Mouse (Mus musculus): ENCODE data around the gene Epha2. TPM values are rescaled to one million over a fixed set of nuclear protein-coding genes. Genes with fewer than 3 reads are reported as not detected.
A peak's percentile ranks its signal among the peaks of the same experiment; 100 is the strongest.

The Epha2 gene
- polyA plus RNA-seq, 1 experiment from 2014 or later: 1.0 TPM

DNA sequence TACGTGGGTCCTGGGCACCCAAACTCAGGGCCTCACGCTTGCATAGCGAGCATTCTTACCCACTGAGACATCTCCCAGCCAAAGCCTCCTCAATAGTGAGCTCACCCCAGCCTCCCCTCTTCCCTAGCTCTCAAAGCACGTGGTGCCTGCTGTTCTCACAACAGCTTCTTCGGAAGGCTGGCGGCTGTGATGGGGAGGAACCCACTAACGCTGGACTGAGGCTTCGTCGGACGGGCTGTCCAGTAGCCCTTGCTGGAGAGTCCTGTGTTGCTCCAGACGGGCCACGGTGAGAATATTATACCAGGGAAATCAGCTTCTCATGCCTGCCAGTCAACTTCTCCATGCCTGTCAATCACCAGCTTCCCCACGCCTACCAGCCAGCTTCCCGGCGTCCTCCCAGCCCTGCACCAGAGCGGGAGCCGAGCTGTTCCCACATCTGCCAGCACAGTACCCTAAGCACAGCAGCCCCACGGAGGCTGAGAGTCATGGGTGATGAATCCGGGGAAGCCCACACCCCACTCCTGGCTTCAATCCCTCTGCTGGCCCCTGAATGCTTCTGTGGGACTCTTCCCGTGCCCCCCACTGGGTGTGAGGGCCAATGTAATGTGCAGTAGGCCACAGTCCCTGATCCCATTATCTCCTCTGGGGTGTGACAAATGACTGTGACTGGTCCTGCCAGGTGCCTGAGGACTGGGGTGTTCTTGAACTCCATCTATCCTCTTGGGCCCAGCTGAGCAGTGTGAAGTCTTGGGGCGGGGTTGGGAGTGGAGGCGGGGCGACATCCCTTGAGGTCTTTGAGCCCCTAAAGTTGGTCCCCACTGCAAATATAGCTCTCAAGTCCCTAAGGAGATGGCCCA lies 26.3 kb upstream of the Epha2 start:
- Histone ChIP-seq H3K4me3 (ENCODE audit: low read depth, low read length) (no peak overlapping the region), H3K27ac (ENCODE audit: low read length) (no peak overlapping the region), H3K27me3 (ENCODE audit: control insufficient read depth, insufficient read depth, low read depth, low read length) (no peaks in the 10 kb centered on the region), H3K9ac (ENCODE audit: low read depth, low read length) (0 out of 2 replicates have a peak overlapping the region, but pooled peaks have one; percentile 24), H3K36me3 (ENCODE audit: control insufficient read depth, insufficient read depth, low read length) (no peaks in the 10 kb centered on the region), H3K9me3 (replicated peaks; ENCODE audit: control insufficient read depth, low read length, poor library complexity, severe bottlenecking) (no peaks in the 10 kb centered on the region), H3K4me1 (ENCODE audit: control insufficient read depth, insufficient read depth, low read length) (peaks cover 14% of the 10 kb centered on the region; the same call in 1 of the 2 replicates), H3K4me2 (ENCODE audit: low read length) (peak overlapping the region; percentile 32)
- WGBS: 20% methylated on average over 23 of the region's 23 CpGs
- peak; percentile 37; the same call in 1 of the 2 replicates for ATAC-seq

- Histone ChIP-seq H3K4me2 (ENCODE audit: low read length) (no peak overlapping the region), H3K9me3 (replicated peaks; ENCODE audit: control insufficient read depth, low read length, poor library complexity, severe bottlenecking) (no peaks in the 10 kb centered on the region), H3K9ac (ENCODE audit: low read depth, low read length) (no peak overlapping the region), H3K4me1 (ENCODE audit: control insufficient read depth, insufficient read depth, low read length) (peaks cover 14% of the 10 kb centered on the region; the same call in 1 of the 2 replicates), H3K27me3 (ENCODE audit: control insufficient read depth, insufficient read depth, low read depth, low read length) (no peaks in the 10 kb centered on the region), H3K36me3 (ENCODE audit: control insufficient read depth, insufficient read depth, low read length) (no peaks in the 10 kb centered on the region), H3K27ac (ENCODE audit: low read length) (no peak overlapping the region), H3K4me3 (ENCODE audit: low read depth, low read length) (no peak overlapping the region)
- WGBS: 91% methylated on average over 8 of the region's 8 CpGs
- no peak for ATAC-seq
Measured at GRCm38 (mm10) chr4:141277157-141277556, 23.9 kb upstream of the Epha2 start.

- peak overlapping the region; percentile 26; the same call in 1 of the 2 replicates for H3K27ac ChIP-seq (ENCODE audit: low read length)
- H3K9me3 ChIP-seq (replicated peaks; ENCODE audit: control insufficient read depth, low read length, poor library complexity, severe bottlenecking): no peaks in the 10 kb centered on the region
- whole genome bisulfite sequencing: 54% methylated on average over 7 of the region's 7 CpGs
- peaks cover 14% of the 10 kb centered on the region; the same call in 1 of the 2 replicates for H3K4me1 ChIP-seq (ENCODE audit: control insufficient read depth, insufficient read depth, low read length)
- no peak overlapping the region for H3K4me2 ChIP-seq (ENCODE audit: low read length)
- H3K27me3 ChIP-seq (ENCODE audit: control insufficient read depth, insufficient read depth, low read depth, low read length): no peaks in the 10 kb centered on the region
- ATAC-seq: no peak
- H3K36me3 ChIP-seq (ENCODE audit: control insufficient read depth, insufficient read depth, low read length): no peaks in the 10 kb centered on the region
- H3K4me3 ChIP-seq (ENCODE audit: low read depth, low read length): no peak overlapping the region
- H3K9ac ChIP-seq (ENCODE audit: low read depth, low read length): no peak overlapping the region
Measured at GRCm38 (mm10) chr4:141278154-141278553, 22.9 kb upstream of the Epha2 start.

DNA sequence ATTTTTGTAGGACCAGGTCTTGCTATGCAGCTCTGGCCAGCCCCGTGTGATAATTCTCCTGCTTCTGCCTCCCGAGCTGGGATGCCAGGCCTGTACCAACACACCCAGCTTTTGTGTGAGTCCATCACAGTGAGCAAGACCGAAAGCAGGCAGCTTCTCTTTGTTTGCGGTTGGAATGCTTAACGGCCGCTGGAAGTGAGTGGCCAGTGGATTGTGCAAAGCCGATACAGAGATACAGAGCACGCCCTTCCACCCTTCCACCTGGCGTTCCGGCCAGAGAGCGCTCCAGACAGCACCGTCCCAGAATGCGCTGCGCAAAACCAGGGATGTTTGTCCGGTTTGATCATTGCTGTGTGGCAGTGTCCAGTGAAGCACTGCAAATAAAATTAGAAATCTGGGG lies 21.7 kb upstream of the Epha2 start:
- Histone ChIP-seq H3K4me2 (ENCODE audit: low read length) (no peak overlapping the region), H3K9ac (ENCODE audit: low read depth, low read length) (no peak overlapping the region), H3K4me1 (ENCODE audit: control insufficient read depth, insufficient read depth, low read length) (peaks cover 9% of the 10 kb centered on the region), H3K27me3 (ENCODE audit: control insufficient read depth, insufficient read depth, low read depth, low read length) (no peaks in the 10 kb centered on the region), H3K4me3 (ENCODE audit: low read depth, low read length) (no peak overlapping the region), H3K27ac (ENCODE audit: low read length) (no peak overlapping the region), H3K9me3 (replicated peaks; ENCODE audit: control insufficient read depth, low read length, poor library complexity, severe bottlenecking) (no peaks in the 10 kb centered on the region), H3K36me3 (ENCODE audit: control insufficient read depth, insufficient read depth, low read length) (no peaks in the 10 kb centered on the region)
- WGBS: 40% methylated on average over 15 of the region's 15 CpGs
- ATAC-seq: no peak

GRCm38 (mm10) chr4:141279783-141280182 lies 21.3 kb upstream of the Epha2 start:
- WGBS: 94% methylated on average over 6 of the region's 6 CpGs
- H3K9me3 ChIP-seq (replicated peaks; ENCODE audit: control insufficient read depth, low read length, poor library complexity, severe bottlenecking): no peaks in the 10 kb centered on the region

DNA sequence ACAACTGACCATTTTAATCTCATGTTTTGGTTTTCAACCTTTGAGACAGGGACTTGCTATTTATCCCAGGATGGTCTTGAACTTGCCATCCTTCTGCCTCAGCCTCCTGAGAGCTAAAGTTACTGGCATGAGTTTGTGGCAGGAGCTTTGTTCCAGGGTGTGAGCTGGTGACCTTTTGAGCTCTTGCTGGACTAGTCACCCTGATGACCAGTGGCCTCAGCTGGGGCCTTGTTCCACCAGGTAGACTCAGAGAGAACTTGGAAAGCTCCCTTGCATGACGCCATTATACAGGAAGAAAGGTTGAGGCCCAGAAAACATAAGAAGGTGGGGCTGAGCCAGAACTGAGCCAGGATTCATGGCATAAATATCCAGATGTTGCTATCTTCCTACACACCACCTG lies 20.6 kb upstream of the Epha2 start:
- no peak overlapping the region for H3K4me2 ChIP-seq (ENCODE audit: low read length)
- no peak overlapping the region for H3K27ac ChIP-seq (ENCODE audit: low read length)
- H3K4me3 ChIP-seq (ENCODE audit: low read depth, low read length): no peak overlapping the region
- no peaks in the 10 kb centered on the region for H3K9me3 ChIP-seq (replicated peaks; ENCODE audit: control insufficient read depth, low read length, poor library complexity, severe bottlenecking)
- peaks cover 3% of the 10 kb centered on the region; the same call in 1 of the 2 replicates for H3K4me1 ChIP-seq (ENCODE audit: control insufficient read depth, insufficient read depth, low read length)
- no peaks in the 10 kb centered on the region for H3K36me3 ChIP-seq (ENCODE audit: control insufficient read depth, insufficient read depth, low read length)
- ATAC-seq: no peak
- H3K27me3 ChIP-seq (ENCODE audit: control insufficient read depth, insufficient read depth, low read depth, low read length): no peaks in the 10 kb centered on the region
- H3K9ac ChIP-seq (ENCODE audit: low read depth, low read length): no peak overlapping the region
- 94% methylated on average over 1 of the region's 1 CpGs for WGBS

More at GRCm38 (mm10) chr4:141279783-141280182, 21.3 kb upstream of the Epha2 start:
- no peak overlapping the region for H3K27ac ChIP-seq (ENCODE audit: low read length)
- no peaks in the 10 kb centered on the region for H3K27me3 ChIP-seq (ENCODE audit: control insufficient read depth, insufficient read depth, low read depth, low read length)
- ATAC-seq: no peak
- peaks cover 5% of the 10 kb centered on the region for H3K4me1 ChIP-seq (ENCODE audit: control insufficient read depth, insufficient read depth, low read length)
- H3K4me3 ChIP-seq (ENCODE audit: low read depth, low read length): no peak overlapping the region
- no peak overlapping the region for H3K9ac ChIP-seq (ENCODE audit: low read depth, low read length)
- no peak overlapping the region for H3K4me2 ChIP-seq (ENCODE audit: low read length)
- H3K36me3 ChIP-seq (ENCODE audit: control insufficient read depth, insufficient read depth, low read length): no peaks in the 10 kb centered on the region

- Histone ChIP-seq H3K27me3 (ENCODE audit: control insufficient read depth, insufficient read depth, low read depth, low read length) (no peaks in the 10 kb centered on the region), H3K4me2 (ENCODE audit: low read length) (no peak overlapping the region), H3K9me3 (replicated peaks; ENCODE audit: control insufficient read depth, low read length, poor library complexity, severe bottlenecking) (no peaks in the 10 kb centered on the region), H3K27ac (ENCODE audit: low read length) (no peak overlapping the region), H3K4me1 (ENCODE audit: control insufficient read depth, insufficient read depth, low read length) (peaks cover 3% of the 10 kb centered on the region; the same call in 1 of the 2 replicates), H3K36me3 (ENCODE audit: control insufficient read depth, insufficient read depth, low read length) (no peaks in the 10 kb centered on the region), H3K4me3 (ENCODE audit: low read depth, low read length) (no peak overlapping the region), H3K9ac (ENCODE audit: low read depth, low read length) (no peak overlapping the region)
- 58% methylated on average over 6 of the region's 6 CpGs for WGBS
- no peak for ATAC-seq
Measured at GRCm38 (mm10) chr4:141281153-141281552, 19.9 kb upstream of the Epha2 start.

DNA sequence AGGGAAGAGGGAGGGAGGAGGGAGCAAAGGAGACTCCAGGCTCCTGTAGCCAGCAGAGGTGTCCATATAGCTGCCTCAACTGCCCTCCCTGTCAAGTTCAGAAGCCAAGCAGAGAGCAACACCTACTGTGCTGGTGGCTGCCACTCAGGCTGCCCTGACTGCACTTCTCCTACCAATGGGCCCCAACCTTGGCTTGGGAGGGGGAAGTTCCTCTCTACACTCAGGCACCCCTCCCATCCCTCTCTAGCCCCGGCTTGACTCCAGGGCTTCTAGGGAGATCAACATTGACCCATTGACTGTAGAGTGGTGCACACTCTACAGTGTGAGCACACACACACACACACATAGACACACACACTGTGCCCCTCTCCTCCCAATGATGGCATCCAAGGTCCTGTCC lies 19.5 kb upstream of the Epha2 start:
- Histone ChIP-seq H3K4me3 (ENCODE audit: low read depth, low read length) (no peak overlapping the region), H3K9ac (ENCODE audit: low read depth, low read length) (no peak overlapping the region), H3K27me3 (ENCODE audit: control insufficient read depth, insufficient read depth, low read depth, low read length) (peaks cover 1% of the 10 kb centered on the region; the same call in 1 of the 2 replicates), H3K27ac (ENCODE audit: low read length) (no peak overlapping the region), H3K9me3 (replicated peaks; ENCODE audit: control insufficient read depth, low read length, poor library complexity, severe bottlenecking) (no peaks in the 10 kb centered on the region), H3K4me2 (ENCODE audit: low read length) (no peak overlapping the region), H3K36me3 (ENCODE audit: control insufficient read depth, insufficient read depth, low read length) (no peaks in the 10 kb centered on the region), H3K4me1 (ENCODE audit: control insufficient read depth, insufficient read depth, low read length) (peaks cover 3% of the 10 kb centered on the region; the same call in 1 of the 2 replicates)
- 82% methylated on average over 1 of the region's 1 CpGs for WGBS
- ATAC-seq: no peak

- peaks cover 3% of the 10 kb centered on the region for H3K4me1 ChIP-seq (ENCODE audit: control insufficient read depth, insufficient read depth, low read length)
- H3K27ac ChIP-seq (ENCODE audit: low read length): no peak overlapping the region
- H3K4me2 ChIP-seq (ENCODE audit: low read length): no peak overlapping the region
- 82% methylated on average over 3 of the region's 3 CpGs for WGBS
- peaks cover 5% of the 10 kb centered on the region for H3K27me3 ChIP-seq (ENCODE audit: control insufficient read depth, insufficient read depth, low read depth, low read length)
- no peak for ATAC-seq
- no peaks in the 10 kb centered on the region for H3K9me3 ChIP-seq (replicated peaks; ENCODE audit: control insufficient read depth, low read length, poor library complexity, severe bottlenecking)
- no peak overlapping the region for H3K4me3 ChIP-seq (ENCODE audit: low read depth, low read length)
- H3K9ac ChIP-seq (ENCODE audit: low read depth, low read length): no peak overlapping the region
- no peaks in the 10 kb centered on the region for H3K36me3 ChIP-seq (ENCODE audit: control insufficient read depth, insufficient read depth, low read length)
Measured at GRCm38 (mm10) chr4:141282087-141282486, 19.0 kb upstream of the Epha2 start.
